Mouse (Mus musculus) intestine, embryonic 15.5 days (tissue): Measurements from ENCODE around the gene Ppil3. TPM values are rescaled to one million over a fixed set of nuclear protein-coding genes. Genes with fewer than 3 reads are reported as not detected.

Source experiments
- ATAC-seq: fragments of 200-750 bp; cut with Nextera tagmentation; 2 replicates; pipeline ENCODE4 v1.8.0; 2017; ENCODE audit warnings: moderate TSS enrichment, moderate library complexity
- H3K27ac ChIP-seq: fragments of 300-500 bp; sonication (generic); 2 replicates; pipeline ENCODE4 v1.5.1; 2015; ENCODE audit warnings: mild to moderate bottlenecking, inconsistent platforms
- H3K27me3 ChIP-seq: fragments of 300-500 bp; sonication (generic); replicated peaks from 2 replicates; pipeline ENCODE4 v1.6.1; 2015; ENCODE audit warnings: inconsistent platforms
- H3K36me3 ChIP-seq: fragments of 300-500 bp; sonication (generic); 2 replicates; pipeline ENCODE4 v1.6.1; 2015; ENCODE audit warnings: inconsistent platforms
- H3K4me1 ChIP-seq: fragments of 300-500 bp; sonication (generic); replicated peaks from 2 replicates; pipeline ENCODE4 v1.6.1; 2015; ENCODE audit warnings: inconsistent platforms
- H3K4me2 ChIP-seq: fragments of 300-500 bp; sonication (generic); replicated peaks from 2 replicates; pipeline ENCODE4 v1.6.1; 2015; ENCODE audit warnings: mild to moderate bottlenecking, inconsistent platforms
- H3K4me3 ChIP-seq: fragments of 300-500 bp; sonication (generic); replicated peaks from 2 replicates; pipeline ENCODE4 v1.5.1; 2015; ENCODE audit warnings: inconsistent platforms
- H3K9ac ChIP-seq: fragments of 300-500 bp; sonication (generic); 2 replicates; pipeline ENCODE4 v1.6.1; 2015; ENCODE audit warnings: inconsistent platforms
- H3K9me3 ChIP-seq: fragments of 300-500 bp; sonication (generic); 2 replicates; pipeline ENCODE4 v1.6.1; 2016; ENCODE audit warnings: inconsistent platforms
- WGBS: fragments of 180-500 bp; shearing (Covaris S2); methylation state at CpG from one replicate; pipeline ENCODE4 v1.1.7; 2015; 5-methylcytosine and 5-hydroxymethylcytosine counted together
- polyA plus RNA-seq: library from polyadenylated mRNA; unstranded; fragments of >200 nt; fragmentation: Nextera tagmentation; extraction: Ambion mirVana; gene quantifications from 2 replicates; pipeline ENCODE4 v1.2.1, GENCODE M21; 2015

Ppil3 gene
- 46.0 and 49.6 TPM in 2 replicates for polyA plus RNA-seq

GRCm38 (mm10) chr1:58445143-58445722 is at the start of gene Ppil3, which contains the start of gene Nif3l1:
Ppil3 (minus strand) TSS chr1:58445486.
Nif3l1 (plus strand) TSS chr1:58445151.
- peak within 1 kb of the TSS; percentile 79 for H3K9ac ChIP-seq
- H3K4me1 ChIP-seq = peaks cover 6% of the 10 kb centered on the region; the same call in 1 of the 2 replicates
- H3K9me3 ChIP-seq = no peaks in the 10 kb centered on the region
- peak; percentile 97 for ATAC-seq
- 0 out of 2 replicates have a peak, but pooled peaks cover under 1% of the 10 kb centered on the region for H3K36me3 ChIP-seq
- H3K4me2 ChIP-seq = peak within 1 kb of the TSS; percentile 69
- peak within 1 kb of the TSS; percentile 95 for H3K27ac ChIP-seq
- WGBS = under 1% methylated on average over 33 of the region's 33 CpGs
- H3K4me3 ChIP-seq = peak within 1 kb of the TSS; percentile 79
- H3K27me3 ChIP-seq = no peaks in the 10 kb centered on the region

GRCm38 (mm10) chr1:58482647-58483046 is 37.4 kb upstream of the Ppil3 start:
- 96% methylated on average over 4 of the region's 4 CpGs for WGBS
- Histone ChIP-seq H3K4me1 (no peaks in the 10 kb centered on the region), H3K4me2 (no peak overlapping the region), H3K27me3 (no peaks in the 10 kb centered on the region), H3K36me3 (peaks cover 12% of the 10 kb centered on the region; the same call in 1 of the 2 replicates), H3K27ac (no peak overlapping the region), H3K9ac (no peak overlapping the region), H3K4me3 (no peak overlapping the region), H3K9me3 (no peaks in the 10 kb centered on the region)
- no peak for ATAC-seq

DNA sequence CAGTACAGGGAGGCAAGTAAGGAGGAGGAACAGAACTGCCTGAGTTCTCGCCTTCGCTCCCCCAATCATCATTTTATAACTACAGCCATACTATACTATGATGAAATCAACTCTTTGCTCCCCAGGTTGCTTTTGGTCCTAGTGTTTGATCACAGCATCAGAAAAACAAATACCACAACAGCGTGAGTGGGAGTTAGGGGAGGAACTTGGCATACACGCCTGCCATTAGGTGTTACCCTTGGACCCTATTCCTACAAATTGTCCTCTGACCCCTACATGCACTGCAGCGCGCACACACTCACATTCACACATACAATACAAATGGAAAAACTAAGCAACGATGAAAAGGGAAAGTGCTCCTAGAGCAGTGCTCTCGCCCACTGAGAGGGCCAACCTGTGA is 30.4 kb upstream of the Ppil3 start:
- no peak overlapping the region for H3K9ac ChIP-seq
- WGBS = 96% methylated on average over 8 of the region's 8 CpGs
- no peak overlapping the region for H3K4me2 ChIP-seq
- H3K27me3 ChIP-seq = no peaks in the 10 kb centered on the region
- H3K36me3 ChIP-seq = peaks cover 33% of the 10 kb centered on the region
- no peaks in the 10 kb centered on the region for H3K4me1 ChIP-seq
- no peak for ATAC-seq
- no peak overlapping the region for H3K4me3 ChIP-seq
- no peak overlapping the region for H3K27ac ChIP-seq
- H3K9me3 ChIP-seq = no peaks in the 10 kb centered on the region

GRCm38 (mm10) chr1:58465561-58465960 is 20.3 kb upstream of the Ppil3 start:
- peaks cover 26% of the 10 kb centered on the region for H3K36me3 ChIP-seq
- H3K27me3 ChIP-seq = no peaks in the 10 kb centered on the region
- H3K4me1 ChIP-seq = no peaks in the 10 kb centered on the region
- WGBS = 92% methylated on average over 4 of the region's 4 CpGs
- H3K27ac ChIP-seq = no peak overlapping the region
- no peaks in the 10 kb centered on the region for H3K9me3 ChIP-seq
- H3K4me3 ChIP-seq = no peak overlapping the region
- H3K4me2 ChIP-seq = no peak overlapping the region
- no peak overlapping the region for H3K9ac ChIP-seq
- no peak for ATAC-seq

GRCm38 (mm10) chr1:58465042-58465441 is 19.8 kb upstream of the Ppil3 start:
- 93% methylated on average over 4 of the region's 4 CpGs for WGBS
- H3K9me3 ChIP-seq = no peaks in the 10 kb centered on the region
- no peak overlapping the region for H3K4me2 ChIP-seq
- H3K4me1 ChIP-seq = no peaks in the 10 kb centered on the region
- H3K27me3 ChIP-seq = no peaks in the 10 kb centered on the region
- no peak overlapping the region for H3K27ac ChIP-seq
- no peak for ATAC-seq
- H3K4me3 ChIP-seq = no peak overlapping the region
- no peak overlapping the region for H3K9ac ChIP-seq
- peaks cover 29% of the 10 kb centered on the region for H3K36me3 ChIP-seq

- H3K9me3 ChIP-seq = no peaks in the 10 kb centered on the region
- WGBS = 71% methylated on average over 2 of the region's 2 CpGs
- H3K4me2 ChIP-seq = no peak overlapping the region
- no peaks in the 10 kb centered on the region for H3K4me1 ChIP-seq
- H3K9ac ChIP-seq = no peak overlapping the region
- peak; percentile 28; the same call in 1 of the 2 replicates for ATAC-seq
- no peak overlapping the region for H3K27ac ChIP-seq
- H3K27me3 ChIP-seq = no peaks in the 10 kb centered on the region
- H3K36me3 ChIP-seq = peaks cover 25% of the 10 kb centered on the region
- H3K4me3 ChIP-seq = no peak overlapping the region
Measured at GRCm38 (mm10) chr1:58463935-58464334, 18.6 kb upstream of the Ppil3 start.

DNA sequence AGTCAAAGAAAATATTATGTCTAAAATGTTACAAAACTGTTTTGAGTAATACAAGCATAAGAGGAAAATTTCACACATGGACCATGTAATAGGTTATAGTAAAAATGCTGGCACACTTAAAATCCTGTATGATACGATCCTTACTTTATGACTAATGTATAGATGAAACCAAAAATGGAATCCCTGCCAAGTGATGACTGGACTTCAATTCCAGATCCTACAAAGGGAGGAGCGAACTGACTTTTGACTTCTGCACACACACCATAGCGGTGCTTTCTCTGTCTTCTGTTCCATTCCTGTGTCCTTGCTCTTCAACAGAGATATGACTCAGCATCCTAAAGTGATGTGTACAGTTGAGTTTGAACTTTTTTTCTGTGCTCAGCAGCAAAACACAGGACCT is 15.3 kb upstream of the Ppil3 start:
- WGBS = 87% methylated on average over 3 of the region's 3 CpGs
- H3K4me3 ChIP-seq = no peak overlapping the region
- ATAC-seq = no peak
- no peaks in the 10 kb centered on the region for H3K4me1 ChIP-seq
- H3K9ac ChIP-seq = no peak overlapping the region
- peaks cover 33% of the 10 kb centered on the region for H3K36me3 ChIP-seq
- no peaks in the 10 kb centered on the region for H3K27me3 ChIP-seq
- H3K4me2 ChIP-seq = no peak overlapping the region
- H3K9me3 ChIP-seq = no peaks in the 10 kb centered on the region
- no peak overlapping the region for H3K27ac ChIP-seq

GRCm38 (mm10) chr1:58458867-58459266 is 13.6 kb upstream of the Ppil3 start:
- H3K4me1 ChIP-seq = no peaks in the 10 kb centered on the region
- 81% methylated on average over 2 of the region's 2 CpGs for WGBS
- H3K9me3 ChIP-seq = no peaks in the 10 kb centered on the region
- no peak overlapping the region for H3K4me2 ChIP-seq
- no peak overlapping the region for H3K4me3 ChIP-seq
- H3K27ac ChIP-seq = no peak overlapping the region
- no peaks in the 10 kb centered on the region for H3K27me3 ChIP-seq
- H3K9ac ChIP-seq = no peak overlapping the region
- no peak for ATAC-seq
- peaks cover 32% of the 10 kb centered on the region for H3K36me3 ChIP-seq

GRCm38 (mm10) chr1:58458175-58458574 is 12.9 kb upstream of the Ppil3 start:
- Histone ChIP-seq H3K27ac (no peak overlapping the region), H3K4me1 (no peaks in the 10 kb centered on the region), H3K4me3 (no peak overlapping the region), H3K27me3 (no peaks in the 10 kb centered on the region), H3K9ac (no peak overlapping the region), H3K9me3 (no peaks in the 10 kb centered on the region), H3K36me3 (peaks cover 34% of the 10 kb centered on the region; the same call in 1 of the 2 replicates), H3K4me2 (no peak overlapping the region)
- WGBS = 83% methylated on average over 5 of the region's 5 CpGs
- no peak for ATAC-seq

GRCm38 (mm10) chr1:58454316-58454715 is 9.0 kb upstream of the Ppil3 start:
- 84% methylated on average over 6 of the region's 6 CpGs for WGBS

DNA sequence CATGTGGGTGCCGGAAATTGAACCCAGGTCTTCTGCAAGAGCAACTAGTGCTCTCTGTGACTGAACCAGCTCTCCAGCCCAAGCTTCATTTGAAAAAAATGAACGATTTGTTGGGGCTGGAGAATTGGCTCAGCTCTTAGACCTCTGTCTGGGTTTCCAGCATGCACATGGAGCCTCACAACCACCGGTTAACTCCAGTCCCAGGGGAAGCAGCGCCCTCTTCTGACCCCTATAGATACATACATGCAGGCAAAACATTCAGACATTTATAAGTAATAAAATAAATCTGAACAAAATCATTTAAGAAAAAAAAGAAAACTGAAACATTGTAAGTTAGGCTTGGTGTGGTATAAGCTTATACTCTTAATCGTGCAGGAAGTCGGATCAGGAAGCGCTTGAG is 3.1 kb upstream of the Ppil3 start:
- H3K36me3 ChIP-seq = peaks cover 21% of the 10 kb centered on the region; the same call in 1 of the 2 replicates
- 81% methylated on average over 7 of the region's 7 CpGs for WGBS
- ATAC-seq = no peak
- H3K27ac ChIP-seq = no peak overlapping the region
- no peak overlapping the region for H3K9ac ChIP-seq
- no peaks in the 10 kb centered on the region for H3K9me3 ChIP-seq
- no peak overlapping the region for H3K4me3 ChIP-seq
- peaks cover 6% of the 10 kb centered on the region; the same call in 1 of the 2 replicates for H3K4me1 ChIP-seq
- H3K4me2 ChIP-seq = no peak overlapping the region
- H3K27me3 ChIP-seq = no peaks in the 10 kb centered on the region

More at GRCm38 (mm10) chr1:58454316-58454715, 9.0 kb upstream of the Ppil3 start:
- Histone ChIP-seq H3K4me2 (no peak overlapping the region), H3K27ac (no peak overlapping the region), H3K4me3 (no peak overlapping the region), H3K4me1 (no peaks in the 10 kb centered on the region), H3K36me3 (peaks cover 46% of the 10 kb centered on the region; the same call in 1 of the 2 replicates), H3K9ac (no peak overlapping the region), H3K27me3 (no peaks in the 10 kb centered on the region), H3K9me3 (no peaks in the 10 kb centered on the region)
- no peak for ATAC-seq

DNA sequence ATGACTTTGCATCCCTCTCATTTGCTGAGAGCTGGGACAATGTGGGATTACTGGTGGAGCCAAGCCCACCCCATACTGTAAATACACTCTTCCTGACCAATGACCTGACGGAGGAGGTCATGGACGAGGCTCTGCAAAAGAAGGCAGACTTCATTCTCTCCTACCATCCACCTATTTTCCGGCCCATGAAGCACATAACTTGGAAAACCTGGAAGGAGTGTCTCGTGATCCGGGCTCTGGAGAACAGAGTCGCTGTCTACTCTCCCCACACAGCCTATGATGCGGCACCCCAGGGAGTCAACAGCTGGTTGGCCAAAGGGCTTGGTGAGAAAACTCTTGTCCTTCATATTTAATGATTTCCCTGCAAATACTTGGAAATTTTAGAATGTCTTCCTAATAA is 2.5 kb upstream of the Ppil3 start:
- Histone ChIP-seq H3K9ac (no peak overlapping the region), H3K36me3 (peaks cover 16% of the 10 kb centered on the region; the same call in 1 of the 2 replicates), H3K27me3 (no peaks in the 10 kb centered on the region), H3K4me3 (no peak overlapping the region), H3K4me2 (no peak overlapping the region), H3K9me3 (no peaks in the 10 kb centered on the region), H3K27ac (no peak overlapping the region), H3K4me1 (peaks cover 6% of the 10 kb centered on the region; the same call in 1 of the 2 replicates)
- WGBS = 91% methylated on average over 7 of the region's 7 CpGs
- no peak for ATAC-seq

GRCm38 (mm10) chr1:58445861-58446260 is 575 bp upstream of the Ppil3 start:
- Histone ChIP-seq H3K4me2 (peak overlapping the region; percentile 69), H3K9ac (peak overlapping the region; percentile 79), H3K4me1 (peaks cover 6% of the 10 kb centered on the region; the same call in 1 of the 2 replicates), H3K9me3 (no peaks in the 10 kb centered on the region), H3K4me3 (peak overlapping the region; percentile 79), H3K27me3 (no peaks in the 10 kb centered on the region), H3K36me3 (peaks cover 7% of the 10 kb centered on the region; the same call in 1 of the 2 replicates), H3K27ac (peak overlapping the region; percentile 95)
- no peak; the same call in 1 of the 2 replicates for ATAC-seq
- 5% methylated on average over 11 of the region's 11 CpGs for WGBS
